Mouse (Mus musculus): ENCODE data around the gene Mtss1l. TPM values are rescaled to one million over a fixed set of nuclear protein-coding genes. Genes with fewer than 3 reads are reported as not detected.

The Mtss1l gene
- polyA plus RNA-seq, 1 experiment = 23.0 TPM

DNA sequence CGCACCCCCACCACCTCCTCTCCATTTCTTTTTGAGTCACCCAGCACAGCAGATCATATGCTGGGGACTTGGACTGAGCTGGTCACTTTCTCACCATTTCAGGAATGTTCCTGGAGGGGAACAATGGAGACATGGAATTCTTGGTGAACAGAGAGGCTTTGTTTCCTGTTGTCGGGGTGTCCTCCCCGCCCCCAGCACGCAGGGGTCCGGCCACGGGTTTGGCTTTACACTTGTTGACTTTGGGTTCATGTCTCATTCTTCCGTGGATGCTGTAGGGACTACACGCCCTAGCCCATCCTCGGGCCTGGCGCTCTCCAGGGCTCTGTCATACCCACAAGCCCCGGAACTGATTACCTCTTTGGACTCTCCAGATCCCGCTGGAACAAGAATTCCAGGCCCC is 67.7 kb downstream of the Mtss1l start:
- no peaks in the 10 kb centered on the region for H3K27me3 ChIP-seq (replicated peaks; ENCODE audit: control insufficient read depth, insufficient read depth, low read length)
- H3K4me3 ChIP-seq (ENCODE audit: insufficient read depth, low read depth, low read length) = no peak overlapping the region
- TF ChIP-seq CTCF (conservative IDR thresholded peaks at IDR 0.05; ENCODE audit: insufficient read depth, insufficient read length, low read depth, low read length) (no peak), POLR2A (IDR thresholded peaks at IDR 0.05; ENCODE audit: low read depth, low read length) (no peak)
- DNase-seq = no peak
- no peak overlapping the region for H3K27ac ChIP-seq (ENCODE audit: insufficient read depth, low read depth, low read length)
- H3K4me1 ChIP-seq (ENCODE audit: control insufficient read depth, insufficient read depth, low read length) = peaks cover 37% of the 10 kb centered on the region
- 77% methylated on average over 12 of the region's 12 CpGs for WGBS
- no peaks in the 10 kb centered on the region for H3K36me3 ChIP-seq (ENCODE audit: control insufficient read depth, insufficient read depth, low read length)

DNA sequence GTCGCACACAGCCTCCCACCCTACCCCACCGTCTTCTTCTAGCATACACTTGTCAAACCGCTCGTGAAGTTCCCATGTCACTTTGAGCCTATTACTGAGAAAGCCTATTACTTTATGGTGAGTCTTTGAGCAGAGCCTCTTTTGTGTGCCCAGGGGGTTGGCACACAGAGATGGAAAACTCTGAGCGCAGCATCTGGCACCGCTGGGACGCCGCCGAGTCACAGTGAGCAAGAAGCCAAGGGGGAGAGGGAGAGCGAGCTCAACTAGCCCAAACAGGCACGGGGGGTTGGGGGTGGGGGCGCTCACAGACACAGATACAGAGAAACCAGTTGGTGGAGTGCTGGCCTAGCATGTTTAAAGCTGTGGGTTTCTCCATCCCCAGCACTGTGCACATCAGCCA is 68.3 kb downstream of the Mtss1l start:
- WGBS = 69% methylated on average over 12 of the region's 12 CpGs
- H3K4me1 ChIP-seq (ENCODE audit: control insufficient read depth, insufficient read depth, low read length) = peaks cover 42% of the 10 kb centered on the region
- TF ChIP-seq POLR2A (IDR thresholded peaks at IDR 0.05; ENCODE audit: low read depth, low read length) (no peak), CTCF (conservative IDR thresholded peaks at IDR 0.05; ENCODE audit: insufficient read depth, insufficient read length, low read depth, low read length) (no peak)
- H3K4me3 ChIP-seq (ENCODE audit: insufficient read depth, low read depth, low read length) = no peak overlapping the region
- no peaks in the 10 kb centered on the region for H3K36me3 ChIP-seq (ENCODE audit: control insufficient read depth, insufficient read depth, low read length)
- H3K27me3 ChIP-seq (replicated peaks; ENCODE audit: control insufficient read depth, insufficient read depth, low read length) = no peaks in the 10 kb centered on the region
- no peak for DNase-seq
- no peak overlapping the region for H3K27ac ChIP-seq (ENCODE audit: insufficient read depth, low read depth, low read length)

DNA sequence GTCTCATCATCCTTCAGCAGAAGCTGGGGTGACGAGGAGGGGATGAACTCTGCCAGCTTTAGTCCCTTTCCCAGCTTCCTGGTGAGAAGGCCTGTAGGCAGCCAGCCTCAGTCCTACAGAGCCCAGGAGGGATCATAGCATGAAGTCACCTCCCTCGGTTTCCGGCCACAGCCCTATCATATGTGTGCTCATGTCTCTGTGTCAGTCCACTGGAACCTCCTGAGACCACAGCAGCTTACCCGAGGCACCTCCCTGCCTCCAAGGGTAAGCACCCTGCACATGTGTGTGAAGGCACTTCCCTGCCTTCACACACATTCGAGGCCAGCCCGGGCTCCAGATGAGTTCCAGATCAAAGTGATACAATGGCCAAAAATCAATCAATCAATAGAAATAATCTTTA is 69.0 kb downstream of the Mtss1l start:
- DNase-seq = no peak
- Histone ChIP-seq H3K4me1 (ENCODE audit: control insufficient read depth, insufficient read depth, low read length) (peaks cover 43% of the 10 kb centered on the region), H3K4me3 (ENCODE audit: insufficient read depth, low read depth, low read length) (no peak overlapping the region), H3K27me3 (replicated peaks; ENCODE audit: control insufficient read depth, insufficient read depth, low read length) (no peaks in the 10 kb centered on the region), H3K27ac (ENCODE audit: insufficient read depth, low read depth, low read length) (no peak overlapping the region), H3K36me3 (ENCODE audit: control insufficient read depth, insufficient read depth, low read length) (no peaks in the 10 kb centered on the region)
- no peak for TF ChIP-seq CTCF (conservative IDR thresholded peaks at IDR 0.05; ENCODE audit: insufficient read depth, insufficient read length, low read depth, low read length)
- no peak for TF ChIP-seq POLR2A (IDR thresholded peaks at IDR 0.05; ENCODE audit: low read depth, low read length)
- 76% methylated on average over 6 of the region's 6 CpGs for WGBS

Other genes with a start within 250 kb of the Mtss1l start
- 36.8 and 39.1 TPM in 2 replicates for gene Vac14, start 102.9 kb upstream of the Mtss1l start, polyA plus RNA-seq (2012; rRNA removed)
- 21.8 and 26.3 TPM in 2 replicates for gene Il34, start 84.4 kb downstream of the Mtss1l start, polyA plus RNA-seq (2012; rRNA removed)
- gene Cog4, start 125.1 kb downstream of the Mtss1l start, polyA plus RNA-seq (2012; rRNA removed) = 40.1 and 42.9 TPM in 2 replicates
- gene Sf3b3, start 125.3 kb downstream of the Mtss1l start, polyA plus RNA-seq (2012; rRNA removed) = 22.6 and 25.9 TPM in 2 replicates
- gene Fuk, start 181.0 kb downstream of the Mtss1l start, polyA plus RNA-seq (2012; rRNA removed) = 17.9 and 21.3 TPM in 2 replicates
- 27.3 and 28.6 TPM in 2 replicates for gene St3gal2, start 198.4 kb downstream of the Mtss1l start, polyA plus RNA-seq (2012; rRNA removed)

Measured in kidney, adult 2 months (tissue).